Mouse (Mus musculus) heart, postnatal 14 days (tissue): Measurements from ENCODE around the gene Synpo2. TPM values are rescaled to one million over a fixed set of nuclear protein-coding genes. Genes with fewer than 3 reads are reported as not detected.

Source experiments
- DNase-seq, 2 experiments: peaks; one replicate each; pipeline ENCODE4 v3.0.0; 2021 to 2022
- intact Hi-C: fragments of 180-260 bp; cut with DNase I; formaldehyde crosslinking; loops from one replicate; pipeline ENCODE4 v1.15.1; 2025
- total RNA-seq, 2 experiments: library from RNA; stranded (reverse); gene quantifications; 2 replicates each; pipeline ENCODE4 v1.2.3; 2021

The Synpo2 gene
- total RNA-seq, 2 experiments from 2014 or later, result 62.0 to 65.2 TPM

DNA sequence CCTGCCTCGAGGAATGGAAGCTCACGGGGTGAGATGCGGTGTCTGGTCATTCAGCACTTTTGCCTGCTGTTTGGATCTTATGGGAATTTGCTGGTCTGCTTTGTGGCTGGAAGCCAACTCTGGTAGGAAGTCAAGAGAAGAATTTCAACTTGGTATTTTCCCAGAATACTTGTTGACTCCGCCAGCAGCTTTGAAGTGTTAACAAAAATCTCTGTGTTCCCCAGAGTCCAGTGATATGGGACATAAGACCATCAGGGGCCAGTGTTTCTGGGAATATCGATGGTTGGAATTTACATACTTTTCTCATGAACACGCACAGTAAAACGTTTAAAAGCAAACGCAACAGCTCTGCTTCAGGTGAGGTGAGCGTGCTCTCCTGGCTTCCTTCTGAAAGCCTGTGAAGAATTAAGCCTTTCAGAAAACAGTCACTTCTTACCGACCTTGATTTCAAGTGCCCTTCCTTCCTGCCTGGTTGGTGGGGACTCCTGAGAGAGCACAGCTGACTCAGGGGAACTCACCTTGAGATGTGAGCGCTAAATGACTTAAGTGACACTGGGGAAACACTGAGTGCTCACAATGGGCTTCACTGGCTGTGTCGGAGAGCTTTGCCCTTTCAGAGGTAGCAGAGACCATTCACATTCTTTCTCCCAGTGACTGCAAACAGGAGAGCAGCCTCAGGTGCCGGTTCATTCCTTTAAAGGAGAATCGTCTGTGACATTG lies 128.0 kb downstream of the Synpo2 start:
- DNase-seq, result peak in 1 of 2 experiments; percentile 38
- intact Hi-C loops, result no loop called here

DNA sequence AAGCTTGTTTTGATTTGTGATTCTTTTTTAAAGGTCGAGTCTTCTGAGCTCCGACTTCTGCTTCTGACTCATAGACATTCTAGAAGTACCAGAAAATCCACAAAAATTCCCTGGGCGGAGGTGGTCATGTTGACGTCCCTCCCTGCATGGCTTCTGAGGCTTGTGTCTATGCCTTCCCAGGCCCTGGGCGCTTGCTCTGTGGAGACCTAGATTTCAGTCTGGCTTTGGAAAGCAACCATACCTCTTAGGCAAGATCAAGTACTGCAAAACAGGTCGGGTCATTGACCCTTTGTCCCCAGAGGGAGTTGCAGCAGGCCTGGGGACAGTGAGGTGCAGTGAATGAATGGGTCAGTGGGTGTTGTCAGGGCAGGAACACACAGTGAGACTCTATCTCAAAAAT lies 131.6 kb downstream of the Synpo2 start:
- intact Hi-C loops, result loop anchor here (2.0 to 5.0 kb wide), 2 partner anchors 77 to 164 kb away; no protein-coding TSS in a partner anchor
- no peak for DNase-seq

- intact Hi-C loops, result loop anchor here (5.0 kb wide), 1 partner anchor 76 kb away; no protein-coding TSS in a partner anchor
- DNase-seq, result peak; percentile 80 to 84
Observed at GRCm38 (mm10) chr3:123103151-123103860, 132.6 kb downstream of the Synpo2 start.

DNA sequence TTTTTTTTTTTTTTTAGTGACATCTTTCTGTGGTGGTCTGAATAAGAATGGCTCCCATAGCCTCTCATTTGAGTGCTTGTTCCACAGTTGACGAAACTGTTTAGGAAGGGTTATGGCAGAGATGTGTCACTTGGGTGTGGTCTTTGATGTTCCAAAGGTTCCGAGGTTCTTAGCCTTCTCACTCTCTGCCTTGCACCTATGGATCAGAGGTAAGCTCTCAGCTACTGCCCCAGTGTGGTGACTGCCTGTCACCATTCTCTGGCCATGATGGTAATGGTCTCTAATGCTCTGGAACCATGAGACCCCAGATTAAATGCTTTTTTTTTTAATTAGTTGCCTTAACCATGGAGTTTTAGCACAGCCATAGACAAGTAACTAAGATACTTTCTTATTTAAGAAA lies 134.2 kb downstream of the Synpo2 start:
- no peak for DNase-seq

DNA sequence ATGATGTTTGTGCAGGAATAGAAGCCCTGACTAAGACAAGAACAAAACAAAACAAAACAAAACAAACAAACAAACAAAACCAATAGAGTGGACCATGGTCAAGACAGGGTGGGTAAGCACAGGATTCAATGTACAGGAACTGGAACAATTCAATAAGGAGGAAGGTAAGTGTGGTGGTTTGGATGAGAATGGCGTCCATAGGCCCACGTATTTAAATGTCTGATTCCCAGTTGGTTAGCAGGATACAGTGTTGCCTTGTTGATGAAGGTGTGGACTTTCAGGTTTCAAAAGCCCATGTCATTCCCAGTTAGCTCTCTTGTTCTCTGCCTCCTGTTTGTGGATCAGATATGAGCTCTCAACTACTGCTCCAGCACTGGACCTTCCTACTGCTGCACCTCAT lies 140.8 kb downstream of the Synpo2 start:
- no peak for DNase-seq
- intact Hi-C loops, result no loop called here

More for the DNA sequence above, 134.2 kb downstream of the Synpo2 start:
- intact Hi-C loops, result loop anchor here (5.0 kb wide), 1 partner anchor 74 kb away; no protein-coding TSS in a partner anchor

DNA sequence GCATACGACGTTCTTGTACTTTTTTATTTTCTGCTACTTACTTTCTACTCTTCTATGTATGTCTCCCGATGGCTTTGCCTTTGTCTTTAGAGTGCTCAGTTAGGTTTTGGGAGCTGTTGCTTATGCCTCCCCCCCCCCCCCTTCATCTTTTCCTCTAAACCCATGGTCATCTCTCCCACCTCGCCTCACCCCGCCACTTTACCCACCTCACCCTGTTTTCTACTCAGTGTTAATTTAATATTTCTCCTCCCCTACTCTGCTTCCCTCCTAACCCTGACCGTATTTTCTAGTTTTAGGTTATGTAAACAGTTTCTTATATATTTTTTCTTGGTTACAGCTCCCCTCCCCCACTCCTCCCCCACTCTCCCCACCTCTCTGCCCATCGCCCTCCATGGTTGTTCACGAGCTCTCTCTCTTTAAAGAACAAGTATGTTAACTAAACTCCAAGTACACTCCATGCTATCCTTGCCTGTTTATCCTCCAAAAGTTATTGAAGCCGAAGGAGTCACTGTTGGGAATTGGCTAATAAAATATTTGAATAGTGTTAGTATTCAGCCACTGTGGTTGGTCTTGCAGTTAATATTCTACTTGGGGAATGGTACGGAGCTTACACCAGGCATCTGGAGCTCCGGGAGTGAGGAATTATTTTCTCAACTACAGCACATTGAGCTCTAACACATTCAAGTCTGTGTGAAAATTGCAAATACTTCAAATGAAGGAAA lies 142.1 kb downstream of the Synpo2 start:
- DNase-seq, result no peak
- intact Hi-C loops, result loop anchor here (2.0 kb wide), 1 partner anchor 59 kb away; the partner anchor contains the start of gene Myoz2

DNA sequence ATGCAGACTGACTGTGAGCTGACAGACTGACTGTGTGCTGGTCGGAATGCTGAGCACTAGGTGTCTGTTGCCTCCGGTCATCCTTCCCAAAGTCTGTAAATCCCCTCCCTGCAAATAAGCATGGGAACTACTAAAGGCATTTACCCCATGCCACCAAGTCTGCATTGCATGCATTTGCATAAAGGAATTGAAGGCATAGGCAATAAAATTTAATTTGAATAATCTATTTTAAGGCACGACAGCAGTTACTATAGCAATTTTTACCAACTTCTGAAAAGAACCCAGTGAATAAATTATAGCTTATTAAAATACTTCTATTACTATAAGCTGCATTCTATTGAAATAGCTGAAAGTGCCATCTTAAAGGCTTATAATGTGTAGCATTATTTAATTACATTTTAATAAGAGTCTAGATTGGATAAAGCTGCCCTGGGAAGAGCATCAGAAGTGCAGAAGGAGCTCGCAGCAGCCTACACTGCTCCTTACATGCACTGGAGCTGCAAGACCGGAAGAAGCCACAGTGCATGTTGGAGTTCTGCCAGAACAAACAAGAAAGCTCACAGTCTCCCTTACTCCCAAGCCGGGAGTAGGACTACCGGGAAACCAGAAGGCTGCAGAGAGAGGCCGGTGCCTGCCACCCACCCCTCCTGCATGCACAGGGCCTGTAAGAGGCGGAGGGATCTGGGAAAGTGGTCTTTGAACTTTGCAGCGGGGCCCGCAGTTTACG lies 142.9 kb downstream of the Synpo2 start:
- DNase-seq, result peak in 1 of 2 experiments; percentile 30
- intact Hi-C loops, result loop anchor here (2.0 kb wide), 1 partner anchor 58 kb away; the partner anchor contains the start of gene Myoz2

GRCm38 (mm10) chr3:123092442-123092841 lies 143.5 kb downstream of the Synpo2 start:
- peak; percentile 75 to 83 for DNase-seq
- intact Hi-C loops, result loop anchor here (2.0 kb wide), 1 partner anchor 58 kb away; the partner anchor contains the start of gene Myoz2

- intact Hi-C loops, result no loop called here
- no peak for DNase-seq
Observed at GRCm38 (mm10) chr3:123089297-123090020, 146.5 kb downstream of the Synpo2 start.

DNA sequence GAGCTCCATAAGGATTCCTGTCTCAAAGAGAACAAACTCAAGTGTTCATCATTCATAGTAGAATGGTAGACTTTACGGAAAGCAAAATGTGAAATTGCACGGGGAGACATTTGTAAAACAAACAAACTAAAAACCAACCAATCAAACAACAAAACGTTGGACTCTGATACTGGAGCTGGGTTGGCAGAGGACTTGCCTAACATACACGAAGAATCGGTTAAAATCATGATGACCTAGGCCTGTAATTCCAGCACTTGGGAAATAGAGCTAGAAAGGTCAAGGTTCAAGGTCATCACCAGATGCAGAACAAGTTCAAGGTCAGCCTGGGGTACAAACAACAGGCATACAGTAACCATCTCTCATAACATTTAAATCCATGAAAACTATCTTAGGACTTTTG lies 147.7 kb downstream of the Synpo2 start:
- intact Hi-C loops, result no loop called here
- DNase-seq, result no peak

- intact Hi-C loops, result no loop called here
- peak; percentile 51 to 77 for DNase-seq
Observed at GRCm38 (mm10) chr3:123085871-123086501, 150.0 kb downstream of the Synpo2 start.

GRCm38 (mm10) chr3:123081665-123082064 lies 154.3 kb downstream of the Synpo2 start:
- DNase-seq, result no peak
- intact Hi-C loops, result no loop called here

DNA sequence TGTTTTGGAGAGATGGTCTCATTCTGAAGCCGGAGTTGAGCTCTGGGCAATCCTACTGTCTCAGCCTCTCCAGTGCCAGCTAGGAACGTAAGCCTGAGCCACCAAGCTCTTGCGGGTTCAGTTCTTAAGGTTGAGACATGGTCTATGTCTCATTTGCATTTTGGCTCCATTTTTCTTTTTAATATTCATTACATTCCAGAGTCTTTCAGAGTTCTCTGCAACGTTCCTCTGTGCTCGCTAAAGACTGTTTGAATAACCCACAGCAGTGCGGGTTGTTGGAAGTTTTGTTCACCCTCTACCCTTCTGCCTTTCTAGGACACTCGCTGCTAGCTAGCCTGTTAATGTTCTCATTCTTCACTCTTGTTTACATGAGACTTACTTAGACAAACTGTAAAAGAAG lies 155.0 kb downstream of the Synpo2 start:
- intact Hi-C loops, result no loop called here
- DNase-seq, result no peak

DNA sequence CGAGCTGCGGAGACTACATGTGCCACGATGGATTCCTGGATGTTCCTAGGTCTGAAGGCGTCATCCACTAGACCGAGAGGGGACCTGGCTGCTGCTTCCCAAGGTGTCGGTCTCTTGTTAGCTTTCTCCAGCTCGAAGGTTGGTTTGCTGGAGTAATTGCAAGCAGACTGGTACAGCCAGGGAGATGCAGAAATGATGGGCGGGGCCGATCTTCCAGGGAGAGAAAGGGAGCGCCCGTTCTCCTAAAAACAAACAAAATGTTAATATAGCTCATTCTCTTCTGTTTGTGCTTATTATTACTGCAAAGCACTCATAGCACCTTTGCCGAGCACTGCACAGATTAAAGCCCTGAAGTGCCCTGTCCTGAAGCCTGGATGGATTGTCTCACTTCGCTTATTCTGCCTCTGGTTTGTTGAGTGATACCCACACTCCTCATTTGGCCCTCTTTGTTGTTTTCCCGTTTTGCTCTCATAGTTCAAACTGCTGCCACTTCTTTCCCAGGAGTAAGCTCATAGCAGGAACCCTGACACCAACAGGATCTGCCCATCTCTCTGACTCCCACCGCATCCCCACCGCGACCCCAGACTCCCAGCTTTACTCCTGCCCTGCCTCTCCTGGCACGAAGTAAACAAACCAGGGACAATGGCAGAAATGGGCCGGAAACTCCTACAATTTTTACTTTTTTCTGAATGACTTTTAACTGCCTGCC lies 155.8 kb downstream of the Synpo2 start:
- no peak for DNase-seq
- intact Hi-C loops, result no loop called here

GRCm38 (mm10) chr3:123075759-123076158 lies 160.2 kb downstream of the Synpo2 start:
- no peak for DNase-seq
- intact Hi-C loops, result no loop called here

DNA sequence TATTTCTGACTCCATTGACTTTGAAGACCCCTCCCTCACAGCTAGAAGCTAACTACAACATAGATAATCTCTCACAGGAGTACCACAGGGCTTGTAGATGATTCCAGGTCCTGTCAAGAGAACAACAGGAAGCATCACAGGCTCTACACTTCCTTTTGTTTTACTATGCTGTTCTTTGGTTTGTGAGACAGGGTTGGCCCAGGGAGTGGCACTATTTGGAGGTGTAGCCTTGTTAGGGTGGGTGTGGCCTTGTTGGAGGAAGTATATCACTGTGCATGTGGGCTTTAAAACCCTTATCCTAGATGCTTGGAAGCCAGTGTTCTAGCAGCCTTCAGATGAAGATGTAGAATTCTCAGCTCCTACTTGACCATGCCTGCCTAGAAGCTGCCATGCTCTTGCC lies 160.9 kb downstream of the Synpo2 start:
- no peak for DNase-seq
- intact Hi-C loops, result no loop called here

- intact Hi-C loops, result loop anchor here (5.0 kb wide), 1 partner anchor 41 kb away; no protein-coding TSS in a partner anchor
- no peak for DNase-seq
Observed at GRCm38 (mm10) chr3:123073351-123073750, 162.6 kb downstream of the Synpo2 start.

- intact Hi-C loops, result loop anchor here (5.0 kb wide), 1 partner anchor 40 kb away; no protein-coding TSS in a partner anchor
- no peak for DNase-seq
Observed at GRCm38 (mm10) chr3:123072472-123072871, 163.5 kb downstream of the Synpo2 start.
